15 mouse cellular contexts compared by ENCODE assay signal in genomic region chr7:138813213-138813875, GRCm38 (mm10). TPM values are rescaled to one million over a fixed set of nuclear protein-coding genes. Genes with fewer than 3 reads are reported as not detected.
A peak's percentile ranks its signal among the peaks of the same experiment; 100 is the strongest.
DNase-seq lines count a peak whose midpoint lies in the region; ATAC-seq and TF ChIP-seq lines count a peak whose summit lies in the region.
"Had no signal": no experiment of that assay in that cellular context is flagged by ENCODE, and none has a peak within 500 bp of the region (broad histone marks: within the 10 kb centered on the region; RNA-seq: fewer than 3 reads in every experiment).

No protein-coding gene starts in this region.

- ATAC-seq in kidney, postnatal 0 days (replicated peaks; ENCODE audit: low FRiP score, low read depth), result no peak
- 0 out of 2 replicates have a peak, but pooled peaks have one; percentile 47 for ATAC-seq in neural tube, embryonic 15.5 days (ENCODE audit: low FRiP score)
- ATAC-seq: Patski had no signal

- no peak overlapping the region for H3K9ac ChIP-seq in heart, adult 2 months (ENCODE audit: low read depth, low read length)
- H3K9ac ChIP-seq in kidney, postnatal 0 days (ENCODE audit: low read depth, low read length), result no peak overlapping the region
- no peak overlapping the region for H3K9ac ChIP-seq in neural tube, embryonic 15.5 days (replicated peaks)
- H3K9ac ChIP-seq: embryonic facial prominence, embryonic 12.5 days had no signal

- no peak for TF ChIP-seq CTCF in heart, adult 2 months (IDR thresholded peaks at IDR 0.05)
- TF ChIP-seq CTCF in kidney, postnatal 0 days (IDR thresholded peaks at IDR 0.05; ENCODE audit: low read depth), result no peak

- no peaks in the 10 kb centered on the region for H3K9me3 ChIP-seq in kidney, postnatal 0 days (replicated peaks; ENCODE audit: low read length)
- no peaks in the 10 kb centered on the region for H3K9me3 ChIP-seq in neural tube, embryonic 15.5 days (replicated peaks)
- H3K9me3 ChIP-seq: embryonic facial prominence, embryonic 12.5 days had no signal

- H3K36me3 ChIP-seq in heart, adult 2 months (ENCODE audit: control insufficient read depth, insufficient read depth, low read length), result no peaks in the 10 kb centered on the region
- H3K36me3 ChIP-seq in kidney, postnatal 0 days (ENCODE audit: insufficient read depth, low read length), result no peaks in the 10 kb centered on the region
- no peaks in the 10 kb centered on the region for H3K36me3 ChIP-seq in neural tube, embryonic 15.5 days
- H3K36me3 ChIP-seq: embryonic facial prominence, embryonic 12.5 days had no signal

- no peaks in the 10 kb centered on the region for H3K4me1 ChIP-seq in heart, adult 2 months (ENCODE audit: control insufficient read depth, insufficient read depth, low read length)
- no peaks in the 10 kb centered on the region for H3K4me1 ChIP-seq in kidney, postnatal 0 days (replicated peaks; ENCODE audit: insufficient read depth, low read length)
- peaks cover 17% of the 10 kb centered on the region for H3K4me1 ChIP-seq in neural tube, embryonic 15.5 days

- H3K4me3 ChIP-seq in heart, adult 2 months, result no peak overlapping the region
- H3K4me3 ChIP-seq in kidney, postnatal 0 days (replicated peaks; ENCODE audit: low read depth, low read length), result no peak overlapping the region
- H3K4me3 ChIP-seq in neural tube, embryonic 15.5 days (replicated peaks), result no peak overlapping the region
- H3K4me3 ChIP-seq: embryonic facial prominence, embryonic 12.5 days had no signal

- H3K27me3 ChIP-seq in heart, adult 2 months (ENCODE audit: control insufficient read depth, insufficient read depth, low read length), result no peaks in the 10 kb centered on the region
- H3K27me3 ChIP-seq in kidney, postnatal 0 days (ENCODE audit: insufficient read depth, low read length), result no peaks in the 10 kb centered on the region
- H3K27me3 ChIP-seq in neural tube, embryonic 15.5 days (replicated peaks), result no peaks in the 10 kb centered on the region
- H3K27me3 ChIP-seq: Patski had no signal

- DNase-seq in heart, adult 11 months, result peak; percentile 93
- DNase-seq in heart, adult 2 months, result no peak
- peak; percentile 11 for DNase-seq in kidney, postnatal 0 days (ENCODE audit: low spot score)
- DNase-seq in kidney, adult 8-10 months, result no peak
- peak; percentile 40 for DNase-seq in retina, postnatal 1 day
- DNase-seq in retina, embryonic 14.5 days (ENCODE audit: low spot score), result no peak
- DNase-seq in cerebellum, adult 11-12 months, result no peak
- DNase-seq: adrenal gland, postnatal 36 days; B cell, adult 2 months; kidney, adult 11 months; right cerebral cortex, postnatal 25 days; thymus, postnatal 4 days had no signal

- WGBS in heart, adult 2 months, result 71% methylated on average over 11 of the region's 11 CpGs
- WGBS in kidney, postnatal 0 days, result 49% methylated on average over 11 of the region's 11 CpGs
- 49% methylated on average over 11 of the region's 11 CpGs for WGBS in neural tube, embryonic 15.5 days

- no peak for TF ChIP-seq POLR2A in heart, adult 2 months (IDR thresholded peaks at IDR 0.05; ENCODE audit: insufficient read depth, low read depth, low read length)

- no peak overlapping the region for H3K4me2 ChIP-seq in kidney, postnatal 0 days (ENCODE audit: low read length)
- no peak overlapping the region for H3K4me2 ChIP-seq in neural tube, embryonic 15.5 days
- H3K4me2 ChIP-seq: embryonic facial prominence, embryonic 12.5 days had no signal

- intact Hi-C loops in heart, adult 2 months (cut with DNase I), result no loop called here

- no peaks in the 10 kb centered on the region for H3K79me2 ChIP-seq in heart, adult 2 months (replicated peaks; ENCODE audit: control insufficient read depth, insufficient read depth, low read length)

- no peak for TF ChIP-seq EP300 in heart, adult 2 months (IDR thresholded peaks at IDR 0.05; ENCODE audit: insufficient read depth, low read depth, low read length)

- H3K27ac ChIP-seq in heart, adult 2 months, result no peak overlapping the region
- no peak overlapping the region for H3K27ac ChIP-seq in kidney, postnatal 0 days
- H3K27ac ChIP-seq in neural tube, embryonic 15.5 days (replicated peaks), result peak overlapping the region; percentile 81
- H3K27ac ChIP-seq: embryonic facial prominence, embryonic 12.5 days had no signal

RNA-seq across cellular contexts. Expression of gene Ppp2r2d, which starts 32.5 kb away (rescaled TPM):
- total RNA-seq in heart, adult 2 months (2021), result 10 to 100 TPM; 37.7 to 42.4 TPM
- polyA plus RNA-seq in heart, adult 2 months (2012; rRNA removed), result 18.2 and 30.2 TPM in 2 replicates
- 32.1 and 33.2 TPM in 2 replicates for polyA plus RNA-seq in kidney, postnatal 0 days (2015; fragmentation: Nextera tagmentation; extraction: Ambion mirVana)
- 80.1 and 88.2 TPM in 2 replicates for polyA plus RNA-seq in neural tube, embryonic 15.5 days (2015; fragmentation: Nextera tagmentation; extraction: Ambion mirVana)

RNA-seq across cellular contexts. Expression of gene Mapk1ip1, which starts 32.7 kb away (rescaled TPM):
- 10 to 100 TPM; 18.4 to 22.4 TPM for total RNA-seq in heart, adult 2 months (2021)
- 65.6 and 72.4 TPM in 2 replicates for polyA plus RNA-seq in heart, adult 2 months (2012; rRNA removed)
- 16.5 and 19.5 TPM in 2 replicates for polyA plus RNA-seq in kidney, postnatal 0 days (2015; fragmentation: Nextera tagmentation; extraction: Ambion mirVana)
- 31.5 and 38.2 TPM in 2 replicates for polyA plus RNA-seq in neural tube, embryonic 15.5 days (2015; fragmentation: Nextera tagmentation; extraction: Ambion mirVana)

Comparison
In these comparisons a context has a peak if more than half of its experiments do, and no peak if none do; other contexts are left out.
1. DNase-seq: peak in heart, adult 11 months (single experiment), kidney, postnatal 0 days (single experiment) and retina, postnatal 1 day (single experiment); none in heart, adult 2 months (0 of 2), kidney, adult 8-10 months (0 of 2), retina, embryonic 14.5 days (single experiment) and cerebellum, adult 11-12 months (single experiment).